Mouse (Mus musculus) splenic B cell, adult 2 months (primary cell): Measurements from ENCODE around the gene Gm13757.
"Not testable (repeated sequence)": the region's sequence is repeated elsewhere in the genome, so short reads cannot be mapped to it uniquely, and the experiment has no call there.

Source experiments
- DNase-seq: peaks from one replicate; pipeline ENCODE4 v3.0.0-alpha.2; 2011; ENCODE audit warnings: low read depth, low spot score
- H3K27me3 ChIP-seq: 2 replicates; pipeline ENCODE4 v1.6.1; 2012; ENCODE audit warnings: mild to moderate bottlenecking, low read length, moderate library complexity, mixed read lengths; ENCODE audit not compliant: control insufficient read depth, poor library complexity, insufficient read depth, severe bottlenecking
- H3K36me3 ChIP-seq: 2 replicates; pipeline ENCODE4 v1.6.1; 2012; ENCODE audit warnings: mild to moderate bottlenecking, low read length, moderate library complexity, mixed read lengths; ENCODE audit not compliant: control insufficient read depth, poor library complexity, insufficient read depth, severe bottlenecking

Gene Gm13757

GRCm38 (mm10) chr2:88449031-88449430 lies at the start of gene Gm13757:
Gene Gm13757, minus strand, starts transcription at chr2:88449131.
- no peak for DNase-seq
- Histone ChIP-seq H3K36me3 (no peaks in the 10 kb centered on the region), H3K27me3 (no peaks in the 10 kb centered on the region)

- Histone ChIP-seq H3K36me3 (no peaks in the 10 kb centered on the region), H3K27me3 (no peaks in the 10 kb centered on the region)
- DNase-seq = no peak
These were observed 44.1 kb upstream of the Gm13757 start, which contains the start of gene Olfr1185-ps1 for GRCm38 (mm10) chr2:88493020-88493419. Gene Olfr1185-ps1, plus strand, starts transcription at chr2:88493320.

GRCm38 (mm10) chr2:88483298-88483697 lies 34.4 kb upstream of the Gm13757 start, which contains the start of gene Olfr1184:
Gene Olfr1184, plus strand, starts transcription at chr2:88483598.
- no peaks in the 10 kb centered on the region for H3K27me3 ChIP-seq
- no peak for DNase-seq
- H3K36me3 ChIP-seq = no peaks in the 10 kb centered on the region

- not testable (repeated sequence) for H3K36me3 ChIP-seq, DNase-seq, H3K27me3 ChIP-seq
These were observed 5.6 kb upstream of the Gm13757 start, which contains the start of gene Olfr1183 for GRCm38 (mm10) chr2:88454567-88454966. Gene Olfr1183, plus strand, starts transcription at chr2:88454867.

- no peaks in the 10 kb centered on the region for H3K36me3 ChIP-seq
- no peak for DNase-seq
- no peaks in the 10 kb centered on the region for H3K27me3 ChIP-seq
These were observed 22.9 kb downstream of the Gm13757 start, which contains the start of gene Olfr1181 for GRCm38 (mm10) chr2:88426071-88426470. Gene Olfr1181, minus strand, starts transcription at chr2:88426171.

GRCm38 (mm10) chr2:88419051-88419450 lies 29.9 kb downstream of the Gm13757 start, which contains the start of gene Olfr1180:
Gene Olfr1180, minus strand, starts transcription at chr2:88419151.
- H3K27me3 ChIP-seq = no peaks in the 10 kb centered on the region
- DNase-seq = no peak

GRCm38 (mm10) chr2:88406353-88406752 lies 42.6 kb downstream of the Gm13757 start, which contains the start of gene Olfr1179:
Gene Olfr1179, minus strand, starts transcription at chr2:88406453.
- Histone ChIP-seq H3K36me3 (no peaks in the 10 kb centered on the region), H3K27me3 (no peaks in the 10 kb centered on the region)
- DNase-seq = no peak

More at GRCm38 (mm10) chr2:88419051-88419450, 29.9 kb downstream of the Gm13757 start, which contains the start of gene Olfr1180:
- H3K36me3 ChIP-seq = no peaks in the 10 kb centered on the region
